Mouse (Mus musculus) hindbrain, embryonic 16.5 days (tissue): Measurements from ENCODE around the gene Plekhb1. TPM values are rescaled to one million over a fixed set of nuclear protein-coding genes. Genes with fewer than 3 reads are reported as not detected.
A peak's percentile ranks its signal among the peaks of the same experiment; 100 is the strongest.

Source experiments
- ATAC-seq: fragments of 200-750 bp; cut with Nextera tagmentation; 2 replicates; pipeline ENCODE4 v1.8.0; 2017; ENCODE audit warnings: moderate TSS enrichment, moderate library complexity
- H3K27ac ChIP-seq: fragments of 300-500 bp; sonication (generic); 2 replicates; pipeline ENCODE4 v1.5.1; 2014; ENCODE audit warnings: low read depth, mild to moderate bottlenecking, control low read depth, low read length, moderate library complexity
- H3K27me3 ChIP-seq: fragments of 300-500 bp; sonication (generic); replicated peaks from 2 replicates; pipeline ENCODE4 v1.6.1; 2014; ENCODE audit warnings: low read length; ENCODE audit not compliant: control insufficient read depth, insufficient read depth
- H3K36me3 ChIP-seq: fragments of 300-500 bp; sonication (generic); 2 replicates; pipeline ENCODE4 v1.6.1; 2014; ENCODE audit warnings: mild to moderate bottlenecking, low read length, moderate library complexity, mixed read lengths; ENCODE audit not compliant: control insufficient read depth, insufficient read depth
- H3K4me1 ChIP-seq: fragments of 300-500 bp; sonication (generic); 2 replicates; pipeline ENCODE4 v1.6.1; 2014; ENCODE audit warnings: low read depth, low read length; ENCODE audit not compliant: control insufficient read depth, insufficient read depth
- H3K4me2 ChIP-seq: fragments of 300-500 bp; sonication (generic); 2 replicates; pipeline ENCODE4 v1.6.1; 2014; ENCODE audit warnings: mild to moderate bottlenecking, low read length, control low read depth, moderate library complexity
- H3K4me3 ChIP-seq: fragments of 300-500 bp; sonication (generic); 2 replicates; pipeline ENCODE4 v1.5.1; 2014; ENCODE audit warnings: mild to moderate bottlenecking, low read length, control low read depth, moderate library complexity
- H3K9ac ChIP-seq: fragments of 300-500 bp; sonication (generic); 2 replicates; pipeline ENCODE4 v1.6.1; 2014; ENCODE audit warnings: low read depth, mild to moderate bottlenecking, control low read depth, low read length, moderate library complexity
- H3K9me3 ChIP-seq: fragments of 300-500 bp; sonication (generic); 2 replicates; pipeline ENCODE4 v1.6.1; 2014; ENCODE audit warnings: mild to moderate bottlenecking, low read length, moderate library complexity; ENCODE audit not compliant: control insufficient read depth
- WGBS: fragments of 180-500 bp; shearing (Covaris S2); extraction: QIAGEN DNeasy Blood & Tissue Kit; methylation state at CpG from one replicate; pipeline ENCODE4 v1.1.7; 2014; 5-methylcytosine and 5-hydroxymethylcytosine counted together
- polyA plus RNA-seq: library from polyadenylated mRNA; unstranded; fragments of >200 nt; fragmentation: Nextera tagmentation; extraction: Ambion mirVana; gene quantifications from 2 replicates; pipeline ENCODE4 v1.2.1, GENCODE M21; 2015

Gene Plekhb1
- polyA plus RNA-seq, 1 experiment from 2014 or later, result 28.9 TPM

GRCm38 (mm10) chr7:100684081-100684480 is 21.9 kb upstream of the Plekhb1 start:
- no peaks in the 10 kb centered on the region for H3K36me3 ChIP-seq
- ATAC-seq, result no peak
- H3K4me2 ChIP-seq, result no peak overlapping the region
- 77% methylated on average over 5 of the region's 5 CpGs for WGBS
- no peaks in the 10 kb centered on the region for H3K27me3 ChIP-seq
- H3K4me3 ChIP-seq, result no peak overlapping the region
- no peak overlapping the region for H3K9ac ChIP-seq
- no peaks in the 10 kb centered on the region for H3K4me1 ChIP-seq
- H3K27ac ChIP-seq, result no peak overlapping the region
- no peaks in the 10 kb centered on the region for H3K9me3 ChIP-seq

GRCm38 (mm10) chr7:100683241-100683640 is 21.0 kb upstream of the Plekhb1 start:
- peak; percentile 28; the same call in 1 of the 2 replicates for ATAC-seq
- 65% methylated on average over 1 of the region's 1 CpGs for WGBS
- Histone ChIP-seq H3K36me3 (no peaks in the 10 kb centered on the region), H3K27ac (no peak overlapping the region), H3K9ac (no peak overlapping the region), H3K4me3 (no peak overlapping the region), H3K9me3 (no peaks in the 10 kb centered on the region), H3K4me2 (no peak overlapping the region), H3K27me3 (no peaks in the 10 kb centered on the region), H3K4me1 (no peaks in the 10 kb centered on the region)

DNA sequence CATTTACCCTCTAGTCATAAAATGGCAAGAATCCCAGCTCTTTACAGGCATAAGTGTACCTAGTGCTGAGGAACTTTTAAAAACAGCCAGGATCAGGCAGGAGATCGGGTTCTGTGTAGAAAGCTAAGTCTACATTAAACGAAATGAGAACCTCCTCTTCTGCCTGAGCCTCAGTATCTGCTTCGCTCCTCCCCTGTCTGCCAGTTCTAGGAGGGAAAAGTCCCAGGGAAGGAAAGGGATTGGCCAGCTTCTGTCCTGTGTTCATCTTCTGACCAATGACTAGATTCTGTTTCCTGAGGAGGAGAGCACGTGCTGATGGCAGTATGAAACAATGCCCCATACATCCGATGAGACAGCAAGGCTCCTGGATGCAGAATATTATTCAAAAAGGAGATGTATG is 18.9 kb upstream of the Plekhb1 start:
- no peak overlapping the region for H3K27ac ChIP-seq
- no peaks in the 10 kb centered on the region for H3K27me3 ChIP-seq
- 52% methylated on average over 5 of the region's 5 CpGs for WGBS
- no peaks in the 10 kb centered on the region for H3K9me3 ChIP-seq
- no peak for ATAC-seq
- H3K36me3 ChIP-seq, result no peaks in the 10 kb centered on the region
- no peak overlapping the region for H3K4me3 ChIP-seq
- no peaks in the 10 kb centered on the region for H3K4me1 ChIP-seq
- no peak overlapping the region for H3K9ac ChIP-seq
- no peak overlapping the region for H3K4me2 ChIP-seq

- no peak for ATAC-seq
These were observed 17.0 kb upstream of the Plekhb1 start for GRCm38 (mm10) chr7:100678948-100679880.

DNA sequence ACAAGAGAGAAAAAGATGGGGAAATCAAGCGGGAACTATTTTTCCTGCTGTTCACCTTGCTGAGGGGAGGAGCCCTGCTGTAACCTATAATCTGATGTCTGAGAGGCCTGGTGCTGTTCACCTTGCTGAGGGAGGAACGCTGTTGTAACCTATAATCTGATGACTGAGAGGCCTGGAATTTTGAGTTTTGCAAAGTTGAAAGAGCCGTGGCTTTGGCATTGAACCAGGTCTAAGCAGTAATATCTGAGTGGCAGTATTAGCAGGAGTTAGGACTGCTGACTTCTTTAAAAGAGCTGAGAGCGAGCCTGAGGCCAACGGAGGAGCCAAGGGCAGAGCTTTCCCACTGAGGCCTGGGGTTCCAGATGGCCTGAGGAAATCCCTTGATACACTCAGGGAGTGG is 15.8 kb upstream of the Plekhb1 start:
- ATAC-seq, result no peak
- no peak overlapping the region for H3K9ac ChIP-seq
- no peaks in the 10 kb centered on the region for H3K36me3 ChIP-seq
- no peaks in the 10 kb centered on the region for H3K9me3 ChIP-seq
- no peaks in the 10 kb centered on the region for H3K4me1 ChIP-seq
- H3K27me3 ChIP-seq, result no peaks in the 10 kb centered on the region
- no peak overlapping the region for H3K4me3 ChIP-seq
- H3K4me2 ChIP-seq, result no peak overlapping the region
- WGBS, result 86% methylated on average over 5 of the region's 5 CpGs
- no peak overlapping the region for H3K27ac ChIP-seq

More at GRCm38 (mm10) chr7:100678948-100679880, 17.0 kb upstream of the Plekhb1 start:
- no peak overlapping the region for H3K4me2 ChIP-seq
- no peaks in the 10 kb centered on the region for H3K4me1 ChIP-seq
- H3K4me3 ChIP-seq, result no peak overlapping the region
- no peak overlapping the region for H3K9ac ChIP-seq
- H3K9me3 ChIP-seq, result no peaks in the 10 kb centered on the region
- WGBS, result 66% methylated on average over 15 of the region's 15 CpGs
- H3K27ac ChIP-seq, result no peak overlapping the region
- no peaks in the 10 kb centered on the region for H3K36me3 ChIP-seq
- H3K27me3 ChIP-seq, result no peaks in the 10 kb centered on the region

- ATAC-seq, result no peak
These were observed 12.7 kb upstream of the Plekhb1 start for GRCm38 (mm10) chr7:100674941-100675340.

DNA sequence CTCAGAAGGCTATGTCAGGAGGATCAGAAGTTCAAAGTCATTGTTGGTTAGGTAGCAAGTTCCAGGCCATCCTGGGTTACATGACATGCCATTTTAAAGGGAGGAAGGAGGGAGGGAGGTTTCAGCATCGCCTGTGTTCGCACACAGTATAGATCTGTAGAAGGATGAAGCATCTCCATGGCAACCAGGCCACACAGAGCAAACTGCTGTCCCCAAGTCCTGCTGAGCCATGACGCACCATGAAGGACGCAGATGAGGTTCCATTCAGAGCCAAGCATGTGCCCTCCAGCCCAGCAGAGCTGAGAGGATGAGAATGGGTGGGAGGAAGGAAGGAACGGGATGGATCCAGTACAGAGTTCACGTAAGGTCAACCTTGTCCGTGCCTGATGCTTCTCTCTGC is 11.2 kb upstream of the Plekhb1 start:
- no peaks in the 10 kb centered on the region for H3K4me1 ChIP-seq
- H3K9me3 ChIP-seq, result no peaks in the 10 kb centered on the region
- no peaks in the 10 kb centered on the region for H3K36me3 ChIP-seq
- no peak overlapping the region for H3K4me3 ChIP-seq
- no peak overlapping the region for H3K27ac ChIP-seq
- H3K4me2 ChIP-seq, result no peak overlapping the region
- peak; percentile 50; the same call in 1 of the 2 replicates for ATAC-seq
- H3K27me3 ChIP-seq, result no peaks in the 10 kb centered on the region
- H3K9ac ChIP-seq, result no peak overlapping the region
- 27% methylated on average over 7 of the region's 7 CpGs for WGBS

More at GRCm38 (mm10) chr7:100674941-100675340, 12.7 kb upstream of the Plekhb1 start:
- H3K36me3 ChIP-seq, result no peaks in the 10 kb centered on the region
- H3K4me3 ChIP-seq, result no peak overlapping the region
- no peak overlapping the region for H3K27ac ChIP-seq
- no peaks in the 10 kb centered on the region for H3K9me3 ChIP-seq
- WGBS, result 94% methylated on average over 2 of the region's 2 CpGs
- H3K4me2 ChIP-seq, result no peak overlapping the region
- no peaks in the 10 kb centered on the region for H3K27me3 ChIP-seq
- no peak overlapping the region for H3K9ac ChIP-seq
- no peaks in the 10 kb centered on the region for H3K4me1 ChIP-seq

DNA sequence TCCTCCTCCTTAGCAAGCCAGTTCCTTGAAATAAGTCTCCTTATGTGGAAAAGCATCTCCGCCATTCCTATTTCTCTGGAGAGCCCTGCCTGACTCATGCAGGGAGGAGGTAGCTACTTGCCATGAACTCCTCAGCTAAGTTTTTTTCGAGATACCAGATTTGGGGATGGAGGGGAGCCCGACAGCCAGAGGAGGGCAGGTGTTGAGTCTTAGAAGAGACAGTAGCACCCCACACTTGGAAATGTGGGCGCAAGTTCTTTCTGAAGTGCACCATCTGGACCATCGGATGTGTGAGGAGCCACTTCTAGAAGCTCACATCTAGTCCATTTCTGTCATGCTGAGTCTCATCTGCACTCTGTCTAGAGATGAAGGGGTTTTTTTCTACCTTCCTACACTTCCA is 8.4 kb upstream of the Plekhb1 start:
- ATAC-seq, result no peak
- Histone ChIP-seq H3K27ac (no peak overlapping the region), H3K9me3 (no peaks in the 10 kb centered on the region), H3K4me3 (no peak overlapping the region), H3K27me3 (no peaks in the 10 kb centered on the region), H3K36me3 (no peaks in the 10 kb centered on the region), H3K4me2 (no peak overlapping the region), H3K9ac (no peak overlapping the region), H3K4me1 (no peaks in the 10 kb centered on the region)
- WGBS, result 81% methylated on average over 5 of the region's 5 CpGs

GRCm38 (mm10) chr7:100663729-100664304 is 1.6 kb upstream of the Plekhb1 start:
- no peaks in the 10 kb centered on the region for H3K27me3 ChIP-seq
- WGBS, result 71% methylated on average over 11 of the region's 11 CpGs
- H3K9ac ChIP-seq, result 0 out of 2 replicates have a peak overlapping the region, but pooled peaks have one; percentile 9
- H3K36me3 ChIP-seq, result no peaks in the 10 kb centered on the region
- no peaks in the 10 kb centered on the region for H3K9me3 ChIP-seq
- peak; percentile 29; the same call in 1 of the 2 replicates for ATAC-seq
- no peak overlapping the region; the same call in 1 of the 2 replicates for H3K27ac ChIP-seq
- peak overlapping the region; percentile 52 for H3K4me2 ChIP-seq
- H3K4me1 ChIP-seq, result peaks cover 10% of the 10 kb centered on the region
- H3K4me3 ChIP-seq, result no peak overlapping the region
